ENCODE assay signal across 8 mouse cellular contexts in the genomic region with DNA sequence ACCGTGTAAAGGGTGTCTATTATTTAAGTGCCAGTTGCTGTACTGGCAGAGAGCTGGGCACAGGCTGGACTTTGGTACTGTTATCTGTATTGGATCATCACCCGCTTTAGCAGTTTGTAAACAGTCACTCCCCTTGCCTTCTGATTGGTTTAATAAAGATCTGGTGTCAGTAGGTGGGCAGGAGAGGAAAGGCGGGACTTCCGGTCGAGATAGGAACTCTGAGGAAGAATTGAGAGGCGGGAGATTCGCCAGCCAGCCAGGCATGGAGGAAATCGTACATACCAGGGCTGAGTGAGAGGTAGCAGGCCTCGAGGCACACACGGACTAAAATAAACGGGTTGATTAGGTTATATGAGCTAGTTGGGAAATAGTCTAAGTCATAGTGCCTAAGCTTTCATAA. TPM values are rescaled to one million over a fixed set of nuclear protein-coding genes. Genes with fewer than 3 reads are reported as not detected.
DNase-seq lines count a peak whose midpoint lies in the region.
"Had no signal": no experiment of that assay in that cellular context is flagged by ENCODE, and none has a peak within 500 bp of the region (broad histone marks: within the 10 kb centered on the region; RNA-seq: fewer than 3 reads in every experiment).

No protein-coding gene starts in this region.

- DNase-seq in B cell, adult 2 months = peak; percentile 48 to 54
- DNase-seq in ES-CJ7 (ENCODE audit: low read depth, low spot score) = peak; percentile 88
- DNase-seq in kidney, adult 18-20 months = peak; percentile 69
- DNase-seq in lung, postnatal 10 days = peak; percentile 77
- DNase-seq in thymus, postnatal 25 days = peak; percentile 28
- no peak for DNase-seq in forebrain, embryonic 10.5 days (ENCODE audit: extremely low spot score, low spot score)

- H3K9me3 ChIP-seq in erythroblast, embryonic 14.5 days (ENCODE audit: control insufficient read depth, low read length) = no peaks in the 10 kb centered on the region
- H3K9me3 ChIP-seq in forebrain, embryonic 10.5 days = no peaks in the 10 kb centered on the region
- H3K9me3 ChIP-seq: neural tube, embryonic 13.5 days had no signal

- H3K4me3 ChIP-seq in erythroblast, embryonic 14.5 days (replicated peaks) = peak overlapping the region; percentile 52
- H3K4me3 ChIP-seq in forebrain, embryonic 10.5 days = no peak overlapping the region
- H3K4me3 ChIP-seq: neural tube, embryonic 13.5 days had no signal

- 45% methylated on average over 11 of the region's 11 CpGs for WGBS in forebrain, embryonic 10.5 days

- peaks cover 3% of the 10 kb centered on the region; the same call in 1 of the 2 replicates for H3K27me3 ChIP-seq in erythroblast, embryonic 14.5 days (ENCODE audit: control insufficient read depth)
- H3K27me3 ChIP-seq in forebrain, embryonic 10.5 days (ENCODE audit: poor library complexity, severe bottlenecking) = no peaks in the 10 kb centered on the region

- H3K4me1 ChIP-seq in erythroblast, embryonic 14.5 days (ENCODE audit: control insufficient read depth) = peaks cover 9% of the 10 kb centered on the region
- H3K4me1 ChIP-seq in forebrain, embryonic 10.5 days = no peaks in the 10 kb centered on the region
- H3K4me1 ChIP-seq: neural tube, embryonic 13.5 days had no signal

- no peak overlapping the region for H3K27ac ChIP-seq in forebrain, embryonic 10.5 days
- H3K27ac ChIP-seq: neural tube, embryonic 13.5 days had no signal

- no peaks in the 10 kb centered on the region for H3K36me3 ChIP-seq in erythroblast, embryonic 14.5 days (ENCODE audit: control insufficient read depth)
- H3K36me3 ChIP-seq in forebrain, embryonic 10.5 days (replicated peaks) = no peaks in the 10 kb centered on the region
- H3K36me3 ChIP-seq: neural tube, embryonic 13.5 days had no signal

RNA-seq across cellular contexts. Expression of a gene that starts 7.7 kb away (rescaled TPM):
- 19.3 and 26.5 TPM in 2 replicates for polyA plus RNA-seq in erythroblast, embryonic 14.5 days (2012)
- 919 and 925 TPM in 2 replicates for polyA plus RNA-seq in forebrain, embryonic 10.5 days (2016; fragmentation: Nextera tagmentation; extraction: Ambion mirVana)

RNA-seq across cellular contexts. Expression of a gene that starts 16.1 kb away (rescaled TPM):
- 0.28 and 0.74 TPM in 2 replicates for polyA plus RNA-seq in erythroblast, embryonic 14.5 days (2012)
- not detected in 2 replicates for polyA plus RNA-seq in forebrain, embryonic 10.5 days (2016; fragmentation: Nextera tagmentation; extraction: Ambion mirVana)
- polyA plus RNA-seq: neural tube, embryonic 13.5 days had no signal

RNA-seq across cellular contexts. Expression of a gene that starts 26.0 kb away (rescaled TPM):
- polyA plus RNA-seq in erythroblast, embryonic 14.5 days (2012) = not detected in 2 replicates
- 0.53 and 0.59 TPM in 2 replicates for polyA plus RNA-seq in forebrain, embryonic 10.5 days (2016; fragmentation: Nextera tagmentation; extraction: Ambion mirVana)

RNA-seq across cellular contexts. Expression of a gene that starts 26.3 kb away (rescaled TPM):
- polyA plus RNA-seq in erythroblast, embryonic 14.5 days (2012) = 0.08 TPM in 1 of 2 replicates, not detected in the other
- not detected in 2 replicates for polyA plus RNA-seq in forebrain, embryonic 10.5 days (2016; fragmentation: Nextera tagmentation; extraction: Ambion mirVana)
- polyA plus RNA-seq: neural tube, embryonic 13.5 days had no signal

RNA-seq across cellular contexts. Expression of a gene that starts 36.3 kb away (rescaled TPM):
- polyA plus RNA-seq in erythroblast, embryonic 14.5 days (2012) = not detected in 2 replicates
- not detected in 2 replicates for polyA plus RNA-seq in forebrain, embryonic 10.5 days (2016; fragmentation: Nextera tagmentation; extraction: Ambion mirVana)
- polyA plus RNA-seq: neural tube, embryonic 13.5 days had no signal

Comparison
In these comparisons a context has a peak if more than half of its experiments do, and no peak if none do; other contexts are left out.
1. RNA of a gene that starts 7.7 kb away (polyA plus RNA-seq): 919 to 925 TPM in forebrain, embryonic 10.5 days; 19.3 to 26.5 TPM in erythroblast, embryonic 14.5 days; every median in the first group is over 10 times any median in the second.